Mouse (Mus musculus): ENCODE results near the gene Spata21. TPM values are rescaled to one million over a fixed set of nuclear protein-coding genes. Genes with fewer than 3 reads are reported as not detected.
A peak's percentile ranks its signal among the peaks of the same experiment; 100 is the strongest.

Gene Spata21
- polyA plus RNA-seq, 1 experiment from 2014 or later, result 0.12 TPM

DNA sequence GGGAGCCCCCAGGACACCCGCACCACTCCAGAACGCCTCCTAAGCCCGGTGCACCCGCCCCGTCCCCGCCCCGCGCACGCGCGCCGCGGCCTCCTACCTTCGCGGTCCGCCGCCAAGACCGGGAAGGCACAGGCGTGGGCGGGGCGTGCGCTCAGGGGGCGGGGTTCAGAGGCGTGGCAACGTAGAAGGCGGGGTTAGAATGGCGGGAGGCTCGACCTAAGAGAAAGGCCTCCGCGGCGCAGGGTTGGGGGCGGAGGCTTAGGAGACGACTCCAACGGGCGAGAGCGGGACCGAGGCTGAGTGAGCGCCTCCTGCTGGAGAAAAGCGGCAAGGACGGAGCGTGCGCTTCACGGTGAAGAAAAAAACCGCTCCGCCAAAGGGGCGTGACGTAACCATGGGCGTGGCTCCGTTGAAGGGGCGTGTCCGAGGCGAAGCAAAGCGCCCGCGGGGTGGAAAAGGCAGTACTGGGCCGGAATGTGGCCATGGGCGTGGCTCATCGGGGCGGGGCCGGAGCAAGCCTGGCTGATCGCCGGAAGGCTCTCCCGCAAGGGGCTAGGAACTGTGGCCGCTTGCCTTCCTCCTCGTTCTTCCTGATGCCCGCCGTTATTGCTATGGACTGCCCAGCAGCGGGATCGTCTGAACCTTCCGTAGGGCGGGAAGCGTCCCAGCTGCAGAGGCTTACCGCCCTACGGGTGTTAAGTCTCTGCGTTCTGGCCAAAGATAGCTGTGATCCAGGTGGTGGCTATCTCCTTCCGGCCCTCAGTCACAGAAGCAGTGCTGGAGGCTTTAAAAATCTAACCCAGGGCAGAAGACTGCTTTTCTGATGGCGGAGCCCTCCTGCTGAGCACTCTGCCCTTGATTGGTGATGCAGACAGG lies 27.5 kb upstream of the Spata21 start, which contains the start of gene Crocc:
Gene Crocc (minus strand): TSS at position 125 of the 876 bp plus-strand sequence.
- 0 out of 2 replicates have a peak, but pooled peaks cover 8% of the 10 kb centered on the region for H3K4me1 ChIP-seq (replicated peaks; ENCODE audit: control insufficient read depth, insufficient read depth, low read length)
- H3K9ac ChIP-seq (ENCODE audit: low read depth, low read length), result peak within 1 kb of the TSS; percentile 71
- H3K27me3 ChIP-seq (replicated peaks; ENCODE audit: control insufficient read depth, insufficient read depth, low read length), result no peaks in the 10 kb centered on the region
- TF ChIP-seq CTCF (IDR thresholded peaks at IDR 0.05; ENCODE audit: low read depth), result peak; percentile 99
- ATAC-seq, result peak; percentile 96
- peaks cover 9% of the 10 kb centered on the region for H3K36me3 ChIP-seq (ENCODE audit: control insufficient read depth, insufficient read depth)
- peak within 1 kb of the TSS; percentile 64 for H3K4me3 ChIP-seq (ENCODE audit: low read depth, low read length)
- H3K9me3 ChIP-seq (ENCODE audit: control insufficient read depth), result no peaks in the 10 kb centered on the region
- WGBS, result under 1% methylated on average over 77 of the region's 77 CpGs
- peak within 1 kb of the TSS; percentile 80 for H3K27ac ChIP-seq (ENCODE audit: low read depth, low read length)
- H3K4me2 ChIP-seq (replicated peaks; ENCODE audit: low read depth), result peak within 1 kb of the TSS; percentile 89

DNA sequence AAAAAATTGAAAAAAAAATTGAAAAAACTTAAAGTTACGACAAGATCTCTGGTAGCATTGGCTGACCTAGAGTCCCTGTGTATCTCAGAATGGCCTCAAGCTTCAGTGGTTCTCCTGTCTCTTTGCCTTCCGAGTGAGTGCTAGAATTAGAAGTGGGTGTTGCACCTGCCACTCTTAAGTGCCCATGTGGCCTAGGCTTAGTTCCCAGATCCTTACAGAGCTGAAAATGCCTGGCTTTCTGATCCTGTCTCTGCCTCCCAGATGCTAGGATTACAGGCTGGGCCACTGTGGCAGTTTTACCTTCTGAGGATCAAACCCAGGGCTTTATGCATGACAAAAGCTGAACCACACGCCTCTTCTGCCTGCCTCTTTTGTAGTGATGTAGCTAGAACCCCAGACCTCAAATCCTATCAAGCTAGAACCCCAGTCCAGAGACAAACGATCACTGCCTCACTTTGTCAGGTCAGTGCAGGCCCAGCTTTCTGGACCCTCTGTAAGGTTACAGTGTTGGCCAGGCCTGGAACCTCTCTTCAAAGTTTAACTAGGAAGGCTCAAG lies 24.0 kb upstream of the Spata21 start:
- H3K9me3 ChIP-seq (ENCODE audit: control insufficient read depth), result no peaks in the 10 kb centered on the region
- H3K27me3 ChIP-seq (replicated peaks; ENCODE audit: control insufficient read depth, insufficient read depth, low read length), result no peaks in the 10 kb centered on the region
- no peak for TF ChIP-seq CTCF (IDR thresholded peaks at IDR 0.05; ENCODE audit: low read depth)
- H3K36me3 ChIP-seq (ENCODE audit: control insufficient read depth, insufficient read depth), result peaks cover 38% of the 10 kb centered on the region
- WGBS, result 93% methylated on average over 4 of the region's 4 CpGs
- H3K9ac ChIP-seq (ENCODE audit: low read depth, low read length), result no peak overlapping the region
- H3K4me1 ChIP-seq (replicated peaks; ENCODE audit: control insufficient read depth, insufficient read depth, low read length), result 0 out of 2 replicates have a peak, but pooled peaks cover 8% of the 10 kb centered on the region
- no peak overlapping the region for H3K27ac ChIP-seq (ENCODE audit: low read depth, low read length)
- no peak overlapping the region for H3K4me3 ChIP-seq (ENCODE audit: low read depth, low read length)
- ATAC-seq, result no peak
- H3K4me2 ChIP-seq (replicated peaks; ENCODE audit: low read depth), result no peak overlapping the region

DNA sequence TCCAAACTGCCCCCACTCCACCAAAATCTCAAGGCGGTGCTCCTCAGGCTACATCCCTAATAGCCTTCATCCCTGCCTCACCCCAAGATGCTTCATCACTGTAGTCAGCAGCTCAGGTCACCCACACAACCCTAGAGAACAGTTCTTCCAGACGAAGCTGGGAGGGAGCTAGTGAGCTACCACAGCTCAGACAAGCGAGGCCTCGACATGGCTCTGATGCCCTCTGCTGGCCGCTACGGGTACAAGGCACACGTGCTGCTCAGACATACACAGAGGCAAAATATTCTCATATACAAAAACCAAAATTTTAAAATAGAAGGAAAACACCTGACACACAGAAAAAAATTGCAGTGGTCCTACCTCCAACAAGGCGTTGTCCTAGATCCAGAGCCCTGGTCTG lies 23.0 kb upstream of the Spata21 start:
- Histone ChIP-seq H3K4me2 (replicated peaks; ENCODE audit: low read depth) (no peak overlapping the region), H3K4me1 (replicated peaks; ENCODE audit: control insufficient read depth, insufficient read depth, low read length) (0 out of 2 replicates have a peak, but pooled peaks cover under 1% of the 10 kb centered on the region), H3K27me3 (replicated peaks; ENCODE audit: control insufficient read depth, insufficient read depth, low read length) (no peaks in the 10 kb centered on the region), H3K4me3 (ENCODE audit: low read depth, low read length) (no peak overlapping the region), H3K27ac (ENCODE audit: low read depth, low read length) (no peak overlapping the region), H3K9me3 (ENCODE audit: control insufficient read depth) (no peaks in the 10 kb centered on the region), H3K9ac (ENCODE audit: low read depth, low read length) (no peak overlapping the region), H3K36me3 (ENCODE audit: control insufficient read depth, insufficient read depth) (peaks cover 47% of the 10 kb centered on the region)
- WGBS, result 4% methylated on average over 8 of the region's 8 CpGs
- peak; percentile 100 for TF ChIP-seq CTCF (IDR thresholded peaks at IDR 0.05; ENCODE audit: low read depth)
- 0 out of 2 replicates have a peak, but pooled peaks have one; percentile 20 for ATAC-seq

GRCm38 (mm10) chr4:141066709-141067515 lies 21.2 kb upstream of the Spata21 start:
- H3K9ac ChIP-seq (ENCODE audit: low read depth, low read length), result no peak overlapping the region

DNA sequence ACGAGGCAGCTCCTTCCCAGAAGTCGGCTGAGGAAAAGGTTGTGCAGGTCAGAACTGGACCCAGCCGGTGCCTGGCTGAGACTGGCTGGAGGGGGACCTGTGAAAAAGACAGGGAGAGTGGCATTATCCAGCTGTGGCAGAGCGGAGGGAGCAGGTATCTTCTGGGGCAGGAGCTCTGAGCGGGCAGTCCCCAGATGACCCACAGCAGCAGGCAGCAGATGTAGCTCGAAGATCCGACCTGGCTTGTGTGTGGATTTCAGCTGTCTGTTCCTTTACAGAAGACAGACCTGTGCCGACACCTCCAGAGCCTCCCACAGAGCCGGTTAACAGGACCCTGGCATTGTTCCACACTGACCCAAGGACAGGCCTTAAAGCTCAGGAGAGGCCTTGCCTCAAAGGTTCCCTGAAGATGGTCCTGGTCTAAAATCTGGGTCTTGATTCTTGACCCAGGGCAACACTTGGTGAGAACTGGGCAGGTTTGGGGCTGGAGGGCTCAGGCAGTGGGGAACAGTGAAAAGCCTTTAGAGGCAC lies 20.6 kb upstream of the Spata21 start:
- no peak for ATAC-seq
- no peak overlapping the region for H3K4me3 ChIP-seq (ENCODE audit: low read depth, low read length)
- H3K9me3 ChIP-seq (ENCODE audit: control insufficient read depth), result no peaks in the 10 kb centered on the region
- 81% methylated on average over 9 of the region's 9 CpGs for WGBS
- H3K27me3 ChIP-seq (replicated peaks; ENCODE audit: control insufficient read depth, insufficient read depth, low read length), result no peaks in the 10 kb centered on the region
- H3K36me3 ChIP-seq (ENCODE audit: control insufficient read depth, insufficient read depth), result peaks cover 72% of the 10 kb centered on the region
- H3K4me2 ChIP-seq (replicated peaks; ENCODE audit: low read depth), result no peak overlapping the region
- H3K4me1 ChIP-seq (replicated peaks; ENCODE audit: control insufficient read depth, insufficient read depth, low read length), result no peaks in the 10 kb centered on the region
- no peak for TF ChIP-seq CTCF (IDR thresholded peaks at IDR 0.05; ENCODE audit: low read depth)
- H3K27ac ChIP-seq (ENCODE audit: low read depth, low read length), result no peak overlapping the region
- H3K9ac ChIP-seq (ENCODE audit: low read depth, low read length), result no peak overlapping the region

More at GRCm38 (mm10) chr4:141066709-141067515, 21.2 kb upstream of the Spata21 start:
- WGBS, result 79% methylated on average over 12 of the region's 12 CpGs
- H3K4me1 ChIP-seq (replicated peaks; ENCODE audit: control insufficient read depth, insufficient read depth, low read length), result no peaks in the 10 kb centered on the region
- peaks cover 65% of the 10 kb centered on the region for H3K36me3 ChIP-seq (ENCODE audit: control insufficient read depth, insufficient read depth)
- H3K27ac ChIP-seq (ENCODE audit: low read depth, low read length), result no peak overlapping the region
- no peaks in the 10 kb centered on the region for H3K9me3 ChIP-seq (ENCODE audit: control insufficient read depth)
- H3K4me3 ChIP-seq (ENCODE audit: low read depth, low read length), result no peak overlapping the region
- H3K4me2 ChIP-seq (replicated peaks; ENCODE audit: low read depth), result no peak overlapping the region
- no peak for TF ChIP-seq CTCF (IDR thresholded peaks at IDR 0.05; ENCODE audit: low read depth)
- H3K27me3 ChIP-seq (replicated peaks; ENCODE audit: control insufficient read depth, insufficient read depth, low read length), result no peaks in the 10 kb centered on the region
- ATAC-seq, result no peak
